7 mouse cellular contexts compared by ENCODE assay signal in the genomic region with DNA sequence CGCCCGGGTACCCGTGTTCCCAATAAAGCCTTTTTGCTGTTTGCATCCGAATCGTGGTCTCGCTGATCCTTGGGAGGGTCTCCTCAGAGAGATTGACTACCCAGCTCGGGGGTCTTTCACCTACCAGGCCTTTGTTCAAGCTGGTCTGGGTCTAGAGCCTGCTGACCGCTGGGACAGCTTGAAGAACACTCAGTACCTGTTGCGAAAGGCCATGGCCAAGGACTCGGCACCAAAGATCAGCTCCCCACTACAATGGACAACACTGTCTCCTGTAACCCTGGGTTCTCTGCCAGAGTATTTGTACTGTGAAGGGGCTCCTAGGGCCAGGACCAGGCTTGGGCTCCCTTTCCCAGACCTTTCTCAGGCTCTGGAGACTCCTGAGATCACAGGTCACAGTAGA. TPM values are rescaled to one million over a fixed set of nuclear protein-coding genes. Genes with fewer than 3 reads are reported as not detected.
DNase-seq lines count a peak whose midpoint lies in the region; ATAC-seq and TF ChIP-seq lines count a peak whose summit lies in the region.
"Not testable (repeated sequence)": the region's sequence is repeated elsewhere in the genome, so short reads cannot be mapped to it uniquely, and the experiment has no call there.
"Had no signal": no experiment of that assay in that cellular context is flagged by ENCODE, and none has a peak within 500 bp of the region (broad histone marks: within the 10 kb centered on the region; RNA-seq: fewer than 3 reads in every experiment).

No protein-coding gene starts in this region.

- TF ChIP-seq CTCF in bone marrow, adult 2 months (IDR thresholded peaks at IDR 0.05; ENCODE audit: control insufficient read depth, insufficient read depth, low read length); spleen, adult 2 months (IDR thresholded peaks at IDR 0.05; ENCODE audit: extremely low read depth, insufficient read depth, insufficient read length, insufficient replicate concordance): not testable (repeated sequence)

- peak overlapping the region; percentile 58 for H3K27ac ChIP-seq in bone marrow, adult 2 months (ENCODE audit: control insufficient read depth, insufficient read depth, low read depth, low read length, poor library complexity)
- H3K27ac ChIP-seq in lung, embryonic 16.5 days (ENCODE audit: low read length): 0 out of 2 replicates have a peak overlapping the region, but pooled peaks have one; percentile 36
- peak overlapping the region; percentile 62 for H3K27ac ChIP-seq in spleen, adult 2 months (ENCODE audit: insufficient read depth, low read length)
- not testable (repeated sequence) for H3K27ac ChIP-seq in stomach, embryonic 15.5 days

- ATAC-seq in lung, embryonic 16.5 days (ENCODE audit: low read depth): peak; percentile 59; the same call in 1 of the 2 replicates
- peak; percentile 22; the same call in 1 of the 2 replicates for ATAC-seq in stomach, embryonic 15.5 days (ENCODE audit: insufficient read depth, low FRiP score, low read depth)

- not testable (repeated sequence) for TF ChIP-seq POLR2A in bone marrow, adult 2 months (IDR thresholded peaks at IDR 0.05; ENCODE audit: borderline replicate concordance, control insufficient read depth, low read depth, low read length); spleen, adult 2 months (IDR thresholded peaks at IDR 0.05; ENCODE audit: low read depth, low read length)

- H3K4me3 ChIP-seq in bone marrow, adult 2 months (replicated peaks; ENCODE audit: control insufficient read depth, low read depth, low read length); lung, embryonic 16.5 days (ENCODE audit: low read length); spleen, adult 2 months (ENCODE audit: extremely low read depth, insufficient read depth, insufficient read length); stomach, embryonic 15.5 days (replicated peaks): not testable (repeated sequence)

- not testable (repeated sequence) for H3K4me2 ChIP-seq in lung, embryonic 16.5 days (ENCODE audit: low read depth, low read length); stomach, embryonic 15.5 days

- not testable (repeated sequence) for H3K4me1 ChIP-seq in bone marrow, adult 2 months (ENCODE audit: control insufficient read depth, insufficient read depth, low read length); lung, embryonic 16.5 days (replicated peaks; ENCODE audit: control insufficient read depth, insufficient read depth, low read length); spleen, adult 2 months (ENCODE audit: control insufficient read depth, insufficient read depth, insufficient read length); stomach, embryonic 15.5 days

- peak; percentile 88 for DNase-seq in heart, adult 11 months
- peak; percentile 6 for DNase-seq in naive thymus-derived CD4-positive, alpha-beta T cell, adult 2 months (ENCODE audit: low read depth)
- DNase-seq in spleen, adult 2 months (ENCODE audit: low read depth in 1 of 2, low spot score in 2 of 2): not testable (repeated sequence)

- H3K9me3 ChIP-seq in lung, embryonic 16.5 days (ENCODE audit: control insufficient read depth, low read length); stomach, embryonic 15.5 days: not testable (repeated sequence)

- not testable (repeated sequence) for H3K36me3 ChIP-seq in lung, embryonic 16.5 days (ENCODE audit: control insufficient read depth, insufficient read depth, low read length); spleen, adult 2 months (ENCODE audit: control insufficient read depth, insufficient read depth, low read length); stomach, embryonic 15.5 days

- not testable (repeated sequence) for H3K9ac ChIP-seq in lung, embryonic 16.5 days (ENCODE audit: low read length); stomach, embryonic 15.5 days

- 85% methylated on average over 10 of the region's 10 CpGs for WGBS in bone marrow, adult 2 months
- 86% methylated on average over 8 of the region's 10 CpGs for WGBS in lung, embryonic 16.5 days
- 87% methylated on average over 9 of the region's 10 CpGs for WGBS in spleen, adult 2 months
- 91% methylated on average over 10 of the region's 10 CpGs for WGBS in stomach, embryonic 15.5 days

- not testable (repeated sequence) for H3K27me3 ChIP-seq in lung, embryonic 16.5 days (ENCODE audit: control insufficient read depth, insufficient read depth, low read depth, low read length); spleen, adult 2 months (ENCODE audit: control insufficient read depth, insufficient read depth, low read length); stomach, embryonic 15.5 days (replicated peaks)

RNA-seq across cellular contexts. Expression of gene Fcho1, which starts 55.1 kb away (rescaled TPM):
- 79.3 and 144 TPM in 2 replicates for polyA plus RNA-seq in bone marrow, adult 2 months (2011; ENCODE audit: insufficient read depth, insufficient read length, low replicate concordance, missing spikeins)
- polyA plus RNA-seq in lung, embryonic 16.5 days (2015; fragmentation: Nextera tagmentation; extraction: Ambion mirVana): 6.5 and 8.0 TPM in 2 replicates
- 247 and 301 TPM in 2 replicates for polyA plus RNA-seq in spleen, adult 2 months (2012; rRNA removed)
- 7.6 and 8.3 TPM in 2 replicates for polyA plus RNA-seq in stomach, embryonic 15.5 days (2015; fragmentation: Nextera tagmentation; extraction: Ambion mirVana)
- polyA plus RNA-seq: C2C12 had no signal
